Mouse (Mus musculus) erythroblast, embryonic 14.5 days (primary cell): ENCODE data around the gene Actr8.

Experiments used
- GATA1 ChIP-seq: IDR thresholded peaks from 2 replicates; pipeline ENCODE4 v1.6.1; 2012; ENCODE audit warnings: low read length, inconsistent platforms, mixed read lengths
- TAL1 ChIP-seq: IDR thresholded peaks from 3 replicates; pipeline ENCODE4 v1.6.1; 2012; ENCODE audit warnings: low read length, inconsistent platforms, mixed read lengths

GRCm38 (mm10) chr14:30014487-30014886, 36.4 kb downstream of the Actr8 start:
- no peak for TF ChIP-seq GATA1
- no peak for TF ChIP-seq TAL1
